Mouse (Mus musculus): ENCODE results near the gene Crmp1. TPM values are rescaled to one million over a fixed set of nuclear protein-coding genes. Genes with fewer than 3 reads are reported as not detected.

Crmp1 gene
- 82.9 and 96.6 TPM in 2 replicates for polyA plus RNA-seq (2014; fragmentation: Nextera tagmentation; extraction: Ambion mirVana)

DNA sequence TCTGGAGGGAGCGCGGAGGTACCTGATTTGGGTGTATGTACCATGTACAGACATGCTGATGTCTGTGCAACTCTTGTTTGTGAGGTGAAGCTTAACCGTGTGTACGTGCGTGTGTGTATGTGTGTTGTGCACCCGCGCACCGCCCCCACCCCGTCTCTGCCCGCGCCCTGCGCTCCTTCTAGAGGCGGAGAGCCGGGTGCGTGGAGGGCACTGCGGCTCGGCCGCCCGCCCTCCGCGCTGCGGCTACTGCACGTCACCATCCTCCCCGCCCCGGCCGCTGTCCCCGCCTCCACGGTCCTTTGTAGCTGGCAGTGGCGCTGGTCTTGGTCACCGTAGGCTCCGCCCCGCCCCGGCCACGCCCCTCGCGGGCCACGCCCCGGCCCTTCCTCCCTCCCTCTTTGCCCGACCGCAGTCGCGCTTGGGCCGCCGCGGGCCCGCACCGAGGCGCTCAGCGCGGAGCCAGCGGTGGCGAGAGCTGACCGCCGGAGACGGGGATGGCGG lies at the start of gene Crmp1:
Crmp1 (plus strand) TSS at position 290 of the 501 bp plus-strand sequence.
- no peaks in the 10 kb centered on the region for H3K36me3 ChIP-seq (replicated peaks; ENCODE audit: control insufficient read depth, insufficient read depth, low read depth, low read length)
- peak within 1 kb of the TSS; percentile 41 for H3K4me3 ChIP-seq (ENCODE audit: low read depth, low read length)
- peak within 1 kb of the TSS; percentile 18 for H3K9ac ChIP-seq (replicated peaks; ENCODE audit: low read length)
- peak within 1 kb of the TSS; percentile 78 for H3K4me2 ChIP-seq (ENCODE audit: low read depth, low read length)
- H3K27ac ChIP-seq (replicated peaks; ENCODE audit: low read depth, low read length) = no peak within 1 kb of the TSS
- peaks cover 50% of the 10 kb centered on the region for H3K27me3 ChIP-seq (ENCODE audit: control insufficient read depth, insufficient read depth, low read length)
- ATAC-seq (replicated peaks; ENCODE audit: insufficient number of reproducible peaks, low FRiP score, low TSS enrichment, low read depth) = peak; percentile 41
- H3K9me3 ChIP-seq (replicated peaks; ENCODE audit: control insufficient read depth, low read length) = no peaks in the 10 kb centered on the region
- H3K4me1 ChIP-seq (ENCODE audit: control insufficient read depth, insufficient read depth, low read length) = peaks cover 7% of the 10 kb centered on the region
- WGBS = 1% methylated on average over 24 of the region's 56 CpGs
- DNase-seq (ENCODE audit: low spot score) = peak; percentile 82

DNA sequence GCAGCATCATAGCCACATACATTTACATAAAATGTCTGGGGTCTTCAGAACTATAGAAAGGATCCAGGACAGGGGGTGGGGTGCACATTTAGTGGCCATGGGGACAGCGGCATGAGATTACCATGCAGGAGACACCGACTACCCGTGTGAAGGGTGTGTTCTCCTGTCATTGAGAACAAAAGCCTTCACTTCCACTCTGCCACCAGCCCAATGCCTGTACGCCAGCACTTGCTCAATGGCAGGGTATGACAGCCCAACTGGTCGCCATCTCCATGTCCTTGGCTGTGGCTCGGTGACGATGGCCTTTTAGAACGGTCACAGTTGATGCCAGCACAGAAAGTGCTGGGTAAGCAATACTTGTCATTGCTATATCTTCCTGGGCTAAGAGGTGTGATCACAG lies 45.5 kb upstream of the Crmp1 start:
- 83% methylated on average over 8 of the region's 8 CpGs for WGBS
- DNase-seq (ENCODE audit: low spot score) (no peak), ATAC-seq (replicated peaks; ENCODE audit: insufficient number of reproducible peaks, low FRiP score, low TSS enrichment, low read depth) (no peak)
- Histone ChIP-seq H3K4me2 (ENCODE audit: low read depth, low read length) (no peak overlapping the region), H3K9ac (replicated peaks; ENCODE audit: low read length) (no peak overlapping the region), H3K27ac (replicated peaks; ENCODE audit: low read depth, low read length) (no peak overlapping the region), H3K27me3 (ENCODE audit: control insufficient read depth, insufficient read depth, low read length) (no peaks in the 10 kb centered on the region), H3K4me1 (ENCODE audit: control insufficient read depth, insufficient read depth, low read length) (no peaks in the 10 kb centered on the region), H3K4me3 (ENCODE audit: low read depth, low read length) (no peak overlapping the region), H3K36me3 (replicated peaks; ENCODE audit: control insufficient read depth, insufficient read depth, low read depth, low read length) (no peaks in the 10 kb centered on the region), H3K9me3 (replicated peaks; ENCODE audit: control insufficient read depth, low read length) (no peaks in the 10 kb centered on the region)

GRCm38 (mm10) chr5:37196666-37197250 lies 45.0 kb upstream of the Crmp1 start:
- no peak overlapping the region for H3K4me3 ChIP-seq (ENCODE audit: low read depth, low read length)
- 70% methylated on average over 10 of the region's 10 CpGs for WGBS
- H3K9me3 ChIP-seq (replicated peaks; ENCODE audit: control insufficient read depth, low read length) = no peaks in the 10 kb centered on the region
- no peak overlapping the region for H3K27ac ChIP-seq (replicated peaks; ENCODE audit: low read depth, low read length)
- no peak overlapping the region for H3K9ac ChIP-seq (replicated peaks; ENCODE audit: low read length)
- no peak overlapping the region for H3K4me2 ChIP-seq (ENCODE audit: low read depth, low read length)
- H3K36me3 ChIP-seq (replicated peaks; ENCODE audit: control insufficient read depth, insufficient read depth, low read depth, low read length) = no peaks in the 10 kb centered on the region
- ATAC-seq (replicated peaks; ENCODE audit: insufficient number of reproducible peaks, low FRiP score, low TSS enrichment, low read depth) (no peak), DNase-seq (ENCODE audit: low spot score) (no peak)
- no peaks in the 10 kb centered on the region for H3K4me1 ChIP-seq (ENCODE audit: control insufficient read depth, insufficient read depth, low read length)
- H3K27me3 ChIP-seq (ENCODE audit: control insufficient read depth, insufficient read depth, low read length) = no peaks in the 10 kb centered on the region

- no peaks in the 10 kb centered on the region for H3K4me1 ChIP-seq (ENCODE audit: control insufficient read depth, insufficient read depth, low read length)
- DNase-seq (ENCODE audit: low spot score) = no peak
These were observed 44.3 kb upstream of the Crmp1 start for GRCm38 (mm10) chr5:37197423-37197822.

GRCm38 (mm10) chr5:37198011-37198688 lies 43.6 kb upstream of the Crmp1 start:
- no peak overlapping the region for H3K27ac ChIP-seq (replicated peaks; ENCODE audit: low read depth, low read length)
- H3K4me2 ChIP-seq (ENCODE audit: low read depth, low read length) = no peak overlapping the region

More at GRCm38 (mm10) chr5:37197423-37197822, 44.3 kb upstream of the Crmp1 start:
- WGBS = 87% methylated on average over 3 of the region's 3 CpGs
- no peaks in the 10 kb centered on the region for H3K36me3 ChIP-seq (replicated peaks; ENCODE audit: control insufficient read depth, insufficient read depth, low read depth, low read length)
- H3K27me3 ChIP-seq (ENCODE audit: control insufficient read depth, insufficient read depth, low read length) = no peaks in the 10 kb centered on the region
- no peaks in the 10 kb centered on the region for H3K9me3 ChIP-seq (replicated peaks; ENCODE audit: control insufficient read depth, low read length)
- H3K9ac ChIP-seq (replicated peaks; ENCODE audit: low read length) = no peak overlapping the region
- no peak overlapping the region for H3K4me2 ChIP-seq (ENCODE audit: low read depth, low read length)
- H3K27ac ChIP-seq (replicated peaks; ENCODE audit: low read depth, low read length) = no peak overlapping the region
- ATAC-seq (replicated peaks; ENCODE audit: insufficient number of reproducible peaks, low FRiP score, low TSS enrichment, low read depth) = no peak
- H3K4me3 ChIP-seq (ENCODE audit: low read depth, low read length) = no peak overlapping the region

DNA sequence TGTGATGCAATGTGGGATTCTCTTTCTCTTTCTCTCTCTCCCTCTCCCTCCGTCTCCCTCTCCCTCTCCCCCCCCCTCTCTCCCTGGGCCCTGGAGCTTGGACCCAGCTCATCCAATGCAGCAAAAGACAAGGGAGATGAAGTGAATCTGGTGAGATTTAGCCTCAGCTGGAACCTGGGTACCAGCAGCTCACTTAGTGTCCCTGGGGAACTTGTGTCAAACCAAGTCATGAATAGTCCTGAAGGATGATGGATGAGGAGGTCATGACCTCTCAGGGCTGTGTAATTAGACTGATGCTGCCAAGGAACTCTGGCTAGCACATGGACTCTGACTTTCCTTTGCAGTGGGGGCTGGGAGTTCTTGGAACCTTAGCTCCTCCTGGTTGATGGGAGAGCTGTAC lies 39.5 kb upstream of the Crmp1 start:
- H3K27ac ChIP-seq (replicated peaks; ENCODE audit: low read depth, low read length) = no peak overlapping the region
- no peaks in the 10 kb centered on the region for H3K36me3 ChIP-seq (replicated peaks; ENCODE audit: control insufficient read depth, insufficient read depth, low read depth, low read length)
- no peaks in the 10 kb centered on the region for H3K27me3 ChIP-seq (ENCODE audit: control insufficient read depth, insufficient read depth, low read length)
- H3K4me3 ChIP-seq (ENCODE audit: low read depth, low read length) = no peak overlapping the region
- no peaks in the 10 kb centered on the region for H3K4me1 ChIP-seq (ENCODE audit: control insufficient read depth, insufficient read depth, low read length)
- DNase-seq (ENCODE audit: low spot score) (no peak), ATAC-seq (replicated peaks; ENCODE audit: insufficient number of reproducible peaks, low FRiP score, low TSS enrichment, low read depth) (no peak)
- H3K9ac ChIP-seq (replicated peaks; ENCODE audit: low read length) = no peak overlapping the region
- H3K4me2 ChIP-seq (ENCODE audit: low read depth, low read length) = no peak overlapping the region
- WGBS = 13% methylated on average over 1 of the region's 1 CpGs
- no peaks in the 10 kb centered on the region for H3K9me3 ChIP-seq (replicated peaks; ENCODE audit: control insufficient read depth, low read length)

More at GRCm38 (mm10) chr5:37198011-37198688, 43.6 kb upstream of the Crmp1 start:
- H3K4me3 ChIP-seq (ENCODE audit: low read depth, low read length) = no peak overlapping the region
- ATAC-seq (replicated peaks; ENCODE audit: insufficient number of reproducible peaks, low FRiP score, low TSS enrichment, low read depth) = no peak
- no peaks in the 10 kb centered on the region for H3K4me1 ChIP-seq (ENCODE audit: control insufficient read depth, insufficient read depth, low read length)
- WGBS = 41% methylated on average over 2 of the region's 2 CpGs
- no peaks in the 10 kb centered on the region for H3K36me3 ChIP-seq (replicated peaks; ENCODE audit: control insufficient read depth, insufficient read depth, low read depth, low read length)
- H3K9me3 ChIP-seq (replicated peaks; ENCODE audit: control insufficient read depth, low read length) = no peaks in the 10 kb centered on the region
- no peak overlapping the region for H3K9ac ChIP-seq (replicated peaks; ENCODE audit: low read length)
- no peaks in the 10 kb centered on the region for H3K27me3 ChIP-seq (ENCODE audit: control insufficient read depth, insufficient read depth, low read length)
- DNase-seq (ENCODE audit: low spot score) = no peak

GRCm38 (mm10) chr5:37204886-37205285 lies 36.9 kb upstream of the Crmp1 start:
- Histone ChIP-seq H3K27me3 (ENCODE audit: control insufficient read depth, insufficient read depth, low read length) (no peaks in the 10 kb centered on the region), H3K4me1 (ENCODE audit: control insufficient read depth, insufficient read depth, low read length) (no peaks in the 10 kb centered on the region), H3K9ac (replicated peaks; ENCODE audit: low read length) (no peak overlapping the region), H3K4me2 (ENCODE audit: low read depth, low read length) (no peak overlapping the region), H3K36me3 (replicated peaks; ENCODE audit: control insufficient read depth, insufficient read depth, low read depth, low read length) (no peaks in the 10 kb centered on the region), H3K4me3 (ENCODE audit: low read depth, low read length) (no peak overlapping the region), H3K9me3 (replicated peaks; ENCODE audit: control insufficient read depth, low read length) (no peaks in the 10 kb centered on the region), H3K27ac (replicated peaks; ENCODE audit: low read depth, low read length) (no peak overlapping the region)
- no peak for DNase-seq (ENCODE audit: low spot score)
- WGBS = 85% methylated on average over 7 of the region's 7 CpGs
- no peak for ATAC-seq (replicated peaks; ENCODE audit: insufficient number of reproducible peaks, low FRiP score, low TSS enrichment, low read depth)

- Histone ChIP-seq H3K4me2 (ENCODE audit: low read depth, low read length) (no peak overlapping the region), H3K4me3 (ENCODE audit: low read depth, low read length) (no peak overlapping the region), H3K9ac (replicated peaks; ENCODE audit: low read length) (no peak overlapping the region), H3K4me1 (ENCODE audit: control insufficient read depth, insufficient read depth, low read length) (no peaks in the 10 kb centered on the region), H3K9me3 (replicated peaks; ENCODE audit: control insufficient read depth, low read length) (no peaks in the 10 kb centered on the region), H3K27me3 (ENCODE audit: control insufficient read depth, insufficient read depth, low read length) (no peaks in the 10 kb centered on the region), H3K36me3 (replicated peaks; ENCODE audit: control insufficient read depth, insufficient read depth, low read depth, low read length) (no peaks in the 10 kb centered on the region), H3K27ac (replicated peaks; ENCODE audit: low read depth, low read length) (no peak overlapping the region)
- ATAC-seq (replicated peaks; ENCODE audit: insufficient number of reproducible peaks, low FRiP score, low TSS enrichment, low read depth) (no peak), DNase-seq (ENCODE audit: low spot score) (no peak)
- 68% methylated on average over 1 of the region's 1 CpGs for WGBS
These were observed 36.3 kb upstream of the Crmp1 start for GRCm38 (mm10) chr5:37205420-37205819.

Data from embryonic facial prominence, embryonic 11.5 days (tissue).